Mouse (Mus musculus): Measurements from ENCODE around the gene Klhl29.

Gene Klhl29

GRCm38 (mm10) chr12:5222439-5223202 is 152.9 kb downstream of the Klhl29 start:
- DNase-seq (ENCODE audit: low spot score) = no peak

GRCm38 (mm10) chr12:5219913-5220575 is 155.4 kb downstream of the Klhl29 start:
- DNase-seq (ENCODE audit: low spot score) = no peak

GRCm38 (mm10) chr12:5215836-5216747 is 159.4 kb downstream of the Klhl29 start:
- DNase-seq (ENCODE audit: low spot score) = no peak

GRCm38 (mm10) chr12:5214266-5214665 is 161.2 kb downstream of the Klhl29 start:
- no peak for DNase-seq (ENCODE audit: low spot score)

- peak; percentile 87 for DNase-seq (ENCODE audit: low spot score)
Observed at GRCm38 (mm10) chr12:5213339-5214104, 162.0 kb downstream of the Klhl29 start.

GRCm38 (mm10) chr12:5211884-5212283 is 163.6 kb downstream of the Klhl29 start:
- DNase-seq (ENCODE audit: low spot score) = no peak

GRCm38 (mm10) chr12:5210786-5211185 is 164.7 kb downstream of the Klhl29 start:
- DNase-seq (ENCODE audit: low spot score) = no peak

GRCm38 (mm10) chr12:5207941-5208905 is 167.3 kb downstream of the Klhl29 start:
- no peak for DNase-seq (ENCODE audit: low spot score)

- DNase-seq (ENCODE audit: low spot score) = no peak
Observed at GRCm38 (mm10) chr12:5207172-5207571, 168.3 kb downstream of the Klhl29 start.

GRCm38 (mm10) chr12:5204071-5204840 is 171.2 kb downstream of the Klhl29 start:
- DNase-seq (ENCODE audit: low spot score) = no peak

GRCm38 (mm10) chr12:5203385-5203784 is 172.1 kb downstream of the Klhl29 start:
- DNase-seq (ENCODE audit: low spot score) = no peak

GRCm38 (mm10) chr12:5198254-5198653 is 177.2 kb downstream of the Klhl29 start:
- no peak for DNase-seq (ENCODE audit: low spot score)

- DNase-seq (ENCODE audit: low spot score) = no peak
Observed at GRCm38 (mm10) chr12:5194176-5194575, 181.3 kb downstream of the Klhl29 start.

GRCm38 (mm10) chr12:5192380-5192718 is 183.1 kb downstream of the Klhl29 start:
- DNase-seq (ENCODE audit: low spot score) = no peak

- DNase-seq (ENCODE audit: low spot score) = peak; percentile 75
Observed at GRCm38 (mm10) chr12:5191628-5192379, 183.7 kb downstream of the Klhl29 start.

GRCm38 (mm10) chr12:5191206-5191605 is 184.3 kb downstream of the Klhl29 start:
- DNase-seq (ENCODE audit: low spot score) = no peak

- no peak for DNase-seq (ENCODE audit: low spot score)
Observed at GRCm38 (mm10) chr12:5189446-5190150, 185.9 kb downstream of the Klhl29 start.

GRCm38 (mm10) chr12:5188899-5189298 is 186.6 kb downstream of the Klhl29 start:
- no peak for DNase-seq (ENCODE audit: low spot score)

All from urinary bladder, postnatal 14 days (tissue).